Mouse (Mus musculus) olfactory bulb, adult 2 months (tissue): ENCODE measurements at regions not wholly inside any gene's neighbourhood (a gene's known extent, or its start where the extent isn't known, plus 50 kb on each side); places are given as distances from the start of the nearest gene placed in this dataset.

Experiments used
- CTCF ChIP-seq: fragments of 200-500 bp; IDR thresholded peaks from 2 replicates; pipeline ENCODE4 v1.5.1; 2012; ENCODE audit warnings: low read depth, mild to moderate bottlenecking, low read length, moderate library complexity; ENCODE audit not compliant: insufficient read depth
- POLR2A ChIP-seq: fragments of 200-500 bp; IDR thresholded peaks from 2 replicates; pipeline ENCODE4 v1.6.1; 2012; ENCODE audit warnings: mild to moderate bottlenecking, low read depth, low read length, moderate library complexity; ENCODE audit not compliant: insufficient read depth

GRCm38 (mm10) chr7:37390271-37390670 is 383.2 kb downstream of the Zfp536 start:
- no peak for TF ChIP-seq POLR2A
- TF ChIP-seq CTCF = no peak
